Mouse (Mus musculus): ENCODE results near the gene Zfp652.
"Not testable (repeated sequence)": the region's sequence is repeated elsewhere in the genome, so short reads cannot be mapped to it uniquely, and the experiment has no call there.

The Zfp652 gene

GRCm38 (mm10) chr11:95712085-95712562, 349 bp upstream of the Zfp652 start:
- no peak for DNase-seq (ENCODE audit: low spot score)

- DNase-seq (ENCODE audit: low spot score) = peak; percentile 17
These were observed 845 bp downstream of the Zfp652 start for GRCm38 (mm10) chr11:95713225-95713810.

- DNase-seq (ENCODE audit: low spot score) = no peak
These were observed 1.4 kb downstream of the Zfp652 start for GRCm38 (mm10) chr11:95713811-95714241.

- DNase-seq (ENCODE audit: low spot score) = no peak
These were observed 1.9 kb downstream of the Zfp652 start for GRCm38 (mm10) chr11:95714411-95714810.

DNA sequence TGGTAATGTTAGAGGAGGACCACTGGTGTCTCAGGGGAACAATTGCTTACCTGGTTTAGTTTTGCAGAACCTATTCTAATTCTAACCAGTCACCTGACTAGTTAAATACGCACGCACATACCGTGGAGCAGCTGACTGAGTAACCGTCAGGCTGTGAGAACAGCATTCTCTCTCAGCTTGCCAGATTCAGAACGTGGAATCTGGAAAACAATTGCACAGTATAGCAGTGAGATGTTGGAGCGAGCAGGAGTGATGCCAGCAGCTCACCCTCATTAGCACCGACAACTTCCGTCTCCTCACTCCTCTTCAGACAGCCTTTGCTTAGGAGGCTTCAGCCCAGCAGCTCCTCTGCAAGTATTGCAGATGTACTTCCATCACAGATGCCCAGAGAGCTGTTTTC, 3.7 kb downstream of the Zfp652 start:
- no peak for DNase-seq (ENCODE audit: low spot score)

GRCm38 (mm10) chr11:95719356-95719755, 6.9 kb downstream of the Zfp652 start:
- no peak for DNase-seq (ENCODE audit: low spot score)

- DNase-seq (ENCODE audit: low spot score) = no peak
These were observed 10.8 kb downstream of the Zfp652 start, which contains the start of gene B130006D01Rik for GRCm38 (mm10) chr11:95723287-95723686. Gene B130006D01Rik, plus strand, starts transcription at chr11:95723587.

GRCm38 (mm10) chr11:95724466-95724865, 12.0 kb downstream of the Zfp652 start:
- DNase-seq (ENCODE audit: low spot score) = no peak

- DNase-seq (ENCODE audit: low spot score) = no peak
These were observed 13.7 kb downstream of the Zfp652 start for GRCm38 (mm10) chr11:95726156-95726555.

DNA sequence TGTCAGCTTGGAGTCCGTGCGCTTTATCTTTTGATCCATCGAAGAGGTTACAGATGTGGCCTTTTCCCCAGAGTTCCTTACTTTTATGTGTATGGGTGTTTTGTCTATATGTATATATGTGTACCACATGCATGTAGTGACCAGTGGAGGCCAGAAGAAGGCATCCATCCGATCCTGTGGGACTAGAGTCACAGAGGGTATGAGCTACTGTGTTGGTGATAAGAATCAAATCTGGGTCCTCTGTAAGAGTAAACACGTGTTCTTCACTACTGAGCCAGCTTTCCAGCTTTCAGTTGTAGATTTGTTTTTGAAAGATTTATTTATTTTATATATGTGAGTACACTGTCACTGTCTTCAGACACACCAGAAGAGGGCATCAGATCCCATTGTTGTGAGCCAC, 15.5 kb downstream of the Zfp652 start:
- no peak for DNase-seq (ENCODE audit: low spot score)

- DNase-seq (ENCODE audit: low spot score) = no peak
These were observed 16.7 kb downstream of the Zfp652 start for GRCm38 (mm10) chr11:95728916-95729907.

DNA sequence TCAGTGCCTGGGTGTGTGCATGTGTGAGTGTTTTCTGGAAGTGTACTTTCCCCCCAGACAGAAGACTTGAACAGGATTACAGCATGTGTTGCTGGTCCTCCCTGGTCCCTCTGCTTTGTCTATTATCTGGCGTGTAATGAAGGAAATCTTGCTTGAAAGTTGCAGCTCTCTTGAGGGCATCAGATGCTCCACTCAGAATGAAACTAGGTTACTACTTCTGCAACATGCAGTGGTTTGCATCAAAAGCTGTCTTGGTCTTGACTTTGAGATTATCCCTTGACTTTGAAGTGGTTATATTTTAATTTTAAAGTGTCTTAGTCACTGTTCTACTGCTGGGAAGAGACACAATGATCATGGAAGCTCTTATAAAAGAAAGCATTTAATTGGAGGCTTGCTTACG, 22.0 kb downstream of the Zfp652 start:
- DNase-seq (ENCODE audit: low spot score) = no peak

DNA sequence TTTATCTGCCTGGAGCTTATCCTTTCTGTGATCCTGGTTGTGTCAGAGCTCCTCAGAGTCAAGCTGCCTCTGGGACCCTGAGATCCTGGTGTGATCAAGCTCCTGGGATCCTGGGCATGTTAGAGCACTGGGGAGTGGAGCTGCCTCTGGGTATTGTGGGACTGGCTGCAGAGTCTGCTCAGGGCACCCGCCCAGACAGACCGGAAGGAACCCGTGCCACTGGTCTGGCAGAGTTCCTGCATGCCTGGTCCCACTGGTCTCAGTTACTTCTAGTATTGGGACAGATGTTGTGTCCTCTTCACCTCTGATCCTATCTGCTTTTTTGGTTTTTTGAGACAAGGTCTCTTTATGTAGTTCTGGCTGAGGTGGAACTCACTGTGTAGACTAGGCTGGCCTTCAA, 25.3 kb downstream of the Zfp652 start:
- no peak for DNase-seq (ENCODE audit: low spot score)

DNA sequence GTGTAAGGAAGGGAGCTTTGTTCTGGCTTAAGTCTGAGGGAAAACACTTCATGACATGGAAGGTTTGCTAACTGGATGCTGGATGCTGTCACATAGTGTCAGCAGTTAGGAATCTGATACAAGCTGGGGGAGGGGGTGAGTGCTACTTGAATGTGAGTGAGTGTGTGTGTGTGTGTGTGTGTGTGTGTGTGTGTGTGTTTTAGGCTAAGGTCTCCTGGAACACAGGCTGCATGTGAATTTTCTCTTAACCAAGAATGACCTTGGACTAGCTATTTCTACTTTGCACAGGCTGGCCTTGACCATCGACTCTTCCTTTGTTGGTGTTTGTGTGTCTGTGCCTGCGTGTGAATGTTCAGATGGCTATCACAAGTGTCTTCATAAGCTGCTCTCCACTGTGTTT, 32.0 kb downstream of the Zfp652 start:
- peak; percentile 25 for DNase-seq (ENCODE audit: low spot score)

- DNase-seq (ENCODE audit: low spot score) = no peak
These were observed 34.3 kb downstream of the Zfp652 start for GRCm38 (mm10) chr11:95746821-95747220.

- DNase-seq (ENCODE audit: low spot score) = no peak
These were observed 35.9 kb downstream of the Zfp652 start for GRCm38 (mm10) chr11:95748331-95748730.

- no peak for DNase-seq (ENCODE audit: low spot score)
These were observed 37.1 kb downstream of the Zfp652 start for GRCm38 (mm10) chr11:95749619-95750018.

DNA sequence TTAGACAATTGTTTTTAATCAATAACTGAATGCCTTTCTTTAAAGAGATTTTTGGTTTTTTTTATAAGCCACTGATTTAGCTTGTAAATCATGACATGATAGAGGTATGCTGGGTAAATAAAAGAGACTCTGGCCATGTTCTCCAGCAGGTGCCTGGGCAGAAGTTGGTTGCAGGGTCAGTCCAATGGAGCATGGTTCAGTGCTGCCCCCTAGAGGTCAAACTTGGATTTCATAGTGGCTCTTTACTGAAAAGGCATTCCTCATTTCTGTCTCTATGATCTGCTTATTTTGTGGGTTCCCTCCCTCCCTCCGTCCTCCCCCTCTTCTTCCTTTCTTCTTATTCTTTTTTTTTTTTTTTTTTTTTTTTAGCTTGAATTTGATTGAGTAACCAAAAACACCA, 38.5 kb downstream of the Zfp652 start:
- DNase-seq (ENCODE audit: low spot score) = peak; percentile 25

GRCm38 (mm10) chr11:95755137-95755536, 42.7 kb downstream of the Zfp652 start:
- not testable (repeated sequence) for DNase-seq (ENCODE audit: low spot score)

- no peak for DNase-seq (ENCODE audit: low spot score)
These were observed 48.0 kb downstream of the Zfp652 start for GRCm38 (mm10) chr11:95760521-95760920.

DNA sequence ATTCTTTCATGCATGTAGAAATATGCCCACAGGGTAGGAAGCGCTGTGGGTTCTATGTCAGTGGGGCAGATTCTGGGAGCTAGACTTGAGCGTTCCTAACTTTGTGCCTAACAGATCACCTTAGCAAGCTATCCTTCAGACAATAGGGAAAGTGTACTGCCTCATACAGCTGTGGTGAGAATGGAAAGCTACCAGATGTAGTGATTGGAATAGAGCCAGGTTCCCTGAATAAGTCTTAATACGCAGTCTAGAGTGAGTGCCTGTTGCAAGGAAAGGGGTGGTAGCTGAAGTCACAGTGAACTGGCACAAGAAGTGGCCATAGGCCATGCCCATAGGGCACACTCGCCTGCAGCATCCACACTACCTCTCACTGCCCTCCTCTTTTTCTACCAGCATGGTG, 50.5 kb downstream of the Zfp652 start:
- no peak for DNase-seq (ENCODE audit: low spot score)

DNA sequence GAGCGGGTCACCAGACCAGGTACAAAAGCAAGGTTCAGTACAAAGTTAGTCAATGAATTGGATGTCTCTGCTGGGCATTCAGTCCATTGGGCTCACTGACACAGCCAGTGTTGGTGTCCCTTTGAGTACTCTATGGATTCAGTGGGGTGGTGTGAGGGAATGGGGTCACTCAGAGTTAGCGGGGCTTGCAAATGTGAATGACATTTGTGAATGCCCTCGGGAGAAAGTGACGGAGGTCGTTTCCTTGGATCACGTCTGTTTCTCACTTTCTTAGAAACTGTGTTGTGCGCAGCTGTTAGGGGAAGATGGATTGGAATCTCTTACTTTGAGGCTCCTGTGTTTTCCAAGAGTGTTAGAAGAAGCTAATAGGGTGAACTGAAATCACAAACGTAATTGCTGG, 52.3 kb downstream of the Zfp652 start:
- DNase-seq (ENCODE audit: low spot score) = no peak

GRCm38 (mm10) chr11:95765334-95765733, 52.9 kb downstream of the Zfp652 start:
- DNase-seq (ENCODE audit: low spot score) = no peak

Measured in ovary, adult 18-20 months (tissue).